Mouse (Mus musculus) forebrain, postnatal 0 days (tissue): Measurements from ENCODE around the gene Grik3. TPM values are rescaled to one million over a fixed set of nuclear protein-coding genes. Genes with fewer than 3 reads are reported as not detected.

Source experiments
- ATAC-seq: fragments of 200-750 bp; cut with Nextera tagmentation; 2 replicates; pipeline ENCODE4 v1.8.0; 2017; ENCODE audit warnings: mild to moderate bottlenecking, moderate library complexity
- DNase-seq: peaks from one replicate; pipeline ENCODE4 v3.0.0-alpha.2; 2015
- H3K27ac ChIP-seq: fragments of 300-500 bp; sonication (generic); 2 replicates; pipeline ENCODE4 v1.5.1; 2014; ENCODE audit warnings: low read depth, mild to moderate bottlenecking, antibody characterized with exemption, low read length, moderate library complexity, mixed read lengths
- H3K27me3 ChIP-seq: fragments of 300-500 bp; sonication (generic); 2 replicates; pipeline ENCODE4 v1.6.1; 2014; ENCODE audit warnings: mild to moderate bottlenecking, low read length, mixed read lengths; ENCODE audit not compliant: insufficient read depth
- H3K36me3 ChIP-seq: fragments of 300-500 bp; sonication (generic); 2 replicates; pipeline ENCODE4 v1.6.1; 2014; ENCODE audit warnings: mild to moderate bottlenecking, moderate library complexity; ENCODE audit not compliant: insufficient read depth
- H3K4me1 ChIP-seq: fragments of 300-500 bp; sonication (generic); 2 replicates; pipeline ENCODE4 v1.6.1; 2014; ENCODE audit warnings: antibody characterized with exemption; ENCODE audit not compliant: insufficient read depth
- H3K4me2 ChIP-seq: fragments of 300-500 bp; sonication (generic); 2 replicates; pipeline ENCODE4 v1.6.1; 2014; ENCODE audit warnings: low read depth, mild to moderate bottlenecking, moderate library complexity
- H3K4me3 ChIP-seq: fragments of 300-500 bp; sonication (generic); 2 replicates; pipeline ENCODE4 v1.5.1; 2014; ENCODE audit warnings: low read depth, low read length, mixed read lengths
- H3K9ac ChIP-seq: fragments of 300-500 bp; sonication (generic); 2 replicates; pipeline ENCODE4 v1.6.1; 2014; ENCODE audit warnings: mild to moderate bottlenecking
- H3K9me3 ChIP-seq: fragments of 300-500 bp; sonication (generic); 2 replicates; pipeline ENCODE4 v1.6.1; 2016; ENCODE audit warnings: low read length
- CTCF ChIP-seq: sonication (generic); IDR thresholded peaks from 2 replicates; pipeline ENCODE4 v1.5.1; 2016; ENCODE audit warnings: antibody characterized with exemption, control low read depth, low read depth
- WGBS: fragments of 180-500 bp; shearing (Covaris S2); extraction: QIAGEN DNeasy Blood & Tissue Kit; methylation state at CpG from one replicate; pipeline ENCODE4 v1.1.7; 2014; 5-methylcytosine and 5-hydroxymethylcytosine counted together
- polyA plus RNA-seq: library from polyadenylated mRNA; unstranded; fragments of >200 nt; fragmentation: Nextera tagmentation; extraction: Ambion mirVana; gene quantifications from 2 replicates; pipeline ENCODE4 v1.2.1, GENCODE M21; 2015
- total RNA-seq: library from RNA; depleted of rRNA; stranded (reverse); fragments of >200 nt; gene quantifications from 2 replicates; pipeline ENCODE4 v1.2.3, GENCODE M21; 2014

Gene Grik3
- total and polyA plus RNA-seq, 2 experiments from 2014 or later, result 4.3 to 23.1 TPM

DNA sequence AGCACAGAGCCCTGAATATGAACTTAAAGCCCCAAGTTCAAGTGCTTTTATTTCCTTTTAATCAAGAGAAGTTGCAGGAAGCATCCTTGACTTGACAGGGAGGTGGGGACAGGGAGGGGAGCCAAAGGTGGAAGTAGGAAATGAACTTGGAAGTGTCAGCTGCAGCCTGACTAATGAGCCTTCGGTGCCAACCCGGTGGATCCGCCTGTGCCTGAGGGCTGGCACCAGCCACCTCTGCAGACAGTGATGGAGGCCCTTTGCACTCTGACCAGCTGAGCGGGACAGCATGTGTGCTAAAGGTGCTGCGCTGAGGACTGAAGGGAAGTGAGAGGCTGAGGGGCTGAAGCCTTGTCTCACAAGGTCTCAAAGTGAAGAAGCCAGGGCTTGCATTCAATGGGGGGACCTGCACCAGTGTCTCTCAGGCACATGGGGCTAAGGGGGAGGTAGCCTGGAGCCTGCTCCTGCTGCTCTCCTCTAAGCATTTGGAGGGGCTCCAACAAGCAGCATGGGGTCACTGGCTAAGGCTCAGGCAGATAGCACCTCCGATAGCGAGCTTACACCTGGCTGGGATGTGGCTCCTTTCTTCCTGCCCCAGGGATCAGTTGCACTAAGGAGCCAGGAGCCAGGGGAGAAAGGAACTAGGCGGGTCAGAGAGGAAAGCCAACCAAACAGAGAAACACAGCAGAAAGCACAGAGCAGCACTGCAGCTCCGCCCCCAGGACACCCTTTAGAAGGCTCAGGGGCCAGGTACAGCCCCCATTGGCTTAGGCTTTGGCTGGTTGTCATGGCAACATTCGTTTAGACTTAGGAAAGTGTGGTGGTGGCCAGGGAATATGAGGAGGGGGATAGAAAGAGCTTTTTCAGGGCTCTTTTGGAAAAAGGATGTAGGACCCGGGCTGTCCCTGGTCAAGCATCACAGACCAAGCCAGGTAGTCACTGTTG is 33.1 kb upstream of the Grik3 start:
- ATAC-seq, result peak; percentile 56; the same call in 1 of the 2 replicates
- no peak for TF ChIP-seq CTCF

DNA sequence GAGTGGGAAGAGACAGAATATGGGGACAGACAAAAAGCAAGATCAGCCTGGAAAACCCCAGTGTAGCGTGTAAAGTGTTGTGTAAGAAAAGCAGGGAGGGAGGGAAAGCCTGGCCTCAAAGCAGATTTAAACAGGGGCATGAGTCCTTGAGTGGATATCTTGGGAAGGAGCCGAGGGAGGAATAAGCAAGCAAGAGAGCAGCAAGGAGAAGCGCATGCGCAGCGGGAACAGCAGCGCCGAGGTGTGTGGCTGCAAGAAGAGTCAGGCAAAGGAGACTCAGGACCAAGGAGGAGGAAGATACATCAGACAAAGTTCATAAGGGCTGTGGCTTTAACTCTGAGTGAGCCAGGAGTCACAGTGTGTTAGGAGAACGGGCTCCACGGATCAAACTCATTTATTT is 30.7 kb upstream of the Grik3 start:
- Histone ChIP-seq H3K9ac (no peak overlapping the region), H3K9me3 (no peaks in the 10 kb centered on the region), H3K4me2 (no peak overlapping the region), H3K27me3 (no peaks in the 10 kb centered on the region), H3K4me3 (no peak overlapping the region), H3K27ac (no peak overlapping the region), H3K4me1 (peaks cover 11% of the 10 kb centered on the region; the same call in 1 of the 2 replicates), H3K36me3 (no peaks in the 10 kb centered on the region)
- 70% methylated on average over 9 of the region's 9 CpGs for WGBS
- DNase-seq (no peak), ATAC-seq (no peak)
- TF ChIP-seq CTCF, result no peak

More for the DNA sequence above, 33.1 kb upstream of the Grik3 start:
- 22% methylated on average over 11 of the region's 11 CpGs for WGBS
- no peaks in the 10 kb centered on the region; the same call in 1 of the 2 replicates for H3K27me3 ChIP-seq
- H3K4me3 ChIP-seq, result no peak overlapping the region
- H3K4me2 ChIP-seq, result no peak overlapping the region
- H3K36me3 ChIP-seq, result no peaks in the 10 kb centered on the region
- no peak overlapping the region for H3K9ac ChIP-seq
- H3K9me3 ChIP-seq, result no peaks in the 10 kb centered on the region
- peak; percentile 58 for DNase-seq
- peaks cover 11% of the 10 kb centered on the region; the same call in 1 of the 2 replicates for H3K4me1 ChIP-seq
- no peak overlapping the region for H3K27ac ChIP-seq

DNA sequence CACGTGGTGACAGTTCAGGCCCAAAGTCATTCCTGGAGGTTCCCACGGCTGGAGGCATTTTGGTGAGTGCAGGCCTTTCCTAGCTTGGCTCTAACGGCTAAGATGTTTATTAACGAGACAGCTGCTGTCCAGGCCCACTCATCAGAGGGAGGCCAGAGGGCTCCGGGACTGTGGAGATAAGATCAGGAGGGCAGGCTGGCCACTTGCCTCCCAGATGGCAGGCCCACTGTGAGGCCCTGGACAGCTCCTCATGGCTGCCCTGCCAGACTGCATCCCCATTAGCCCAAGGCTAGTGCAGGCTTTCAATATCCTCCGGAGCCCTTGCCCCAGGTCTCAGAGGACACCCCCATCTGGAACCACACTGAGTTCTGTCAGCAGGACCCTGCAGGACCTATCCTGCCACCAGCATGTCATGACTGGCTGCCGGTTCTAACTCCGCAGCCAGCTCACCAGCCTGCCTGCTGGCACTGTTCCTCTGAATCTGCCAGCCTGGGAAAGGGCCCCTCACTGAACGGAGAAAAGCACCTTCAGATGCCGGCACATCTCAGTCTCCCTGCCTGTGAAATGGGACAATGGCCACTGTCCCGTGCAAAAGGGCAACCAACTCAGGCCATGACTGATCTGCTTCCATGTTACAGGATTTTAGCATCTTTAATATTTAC is 20.7 kb upstream of the Grik3 start:
- Histone ChIP-seq H3K36me3 (no peaks in the 10 kb centered on the region), H3K27ac (no peak overlapping the region), H3K9me3 (no peaks in the 10 kb centered on the region), H3K9ac (no peak overlapping the region), H3K4me2 (no peak overlapping the region), H3K4me1 (no peaks in the 10 kb centered on the region), H3K27me3 (no peaks in the 10 kb centered on the region), H3K4me3 (no peak overlapping the region)
- no peak for DNase-seq
- ATAC-seq, result no peak
- WGBS, result 45% methylated on average over 11 of the region's 11 CpGs
- TF ChIP-seq CTCF, result no peak

DNA sequence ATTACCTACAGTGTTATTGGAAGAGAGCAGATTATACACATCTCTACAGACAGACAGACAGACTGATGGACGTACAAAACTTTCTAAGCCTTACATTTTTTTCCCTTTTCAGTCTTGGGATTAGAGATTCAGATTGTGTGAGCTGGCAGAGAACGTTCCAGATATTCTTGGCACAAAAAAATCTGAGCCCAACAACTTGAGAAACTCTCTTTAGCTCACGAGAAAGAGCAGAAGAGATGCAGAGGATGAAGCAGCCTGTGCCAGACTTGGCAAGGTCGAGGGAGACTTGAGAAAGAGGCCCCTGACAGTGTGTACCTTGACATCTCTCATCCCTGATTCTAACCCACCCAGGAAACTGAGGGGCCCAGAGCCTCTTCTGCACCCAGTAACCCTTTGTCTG is 15.6 kb upstream of the Grik3 start:
- 57% methylated on average over 4 of the region's 4 CpGs for whole genome bisulfite sequencing
- DNase-seq (no peak), ATAC-seq (no peak)
- Histone ChIP-seq H3K27ac (no peak overlapping the region), H3K9me3 (no peaks in the 10 kb centered on the region), H3K4me1 (peaks cover 10% of the 10 kb centered on the region; the same call in 1 of the 2 replicates), H3K27me3 (no peaks in the 10 kb centered on the region), H3K36me3 (no peaks in the 10 kb centered on the region), H3K9ac (no peak overlapping the region), H3K4me3 (no peak overlapping the region), H3K4me2 (no peak overlapping the region)
- TF ChIP-seq CTCF, result no peak

DNA sequence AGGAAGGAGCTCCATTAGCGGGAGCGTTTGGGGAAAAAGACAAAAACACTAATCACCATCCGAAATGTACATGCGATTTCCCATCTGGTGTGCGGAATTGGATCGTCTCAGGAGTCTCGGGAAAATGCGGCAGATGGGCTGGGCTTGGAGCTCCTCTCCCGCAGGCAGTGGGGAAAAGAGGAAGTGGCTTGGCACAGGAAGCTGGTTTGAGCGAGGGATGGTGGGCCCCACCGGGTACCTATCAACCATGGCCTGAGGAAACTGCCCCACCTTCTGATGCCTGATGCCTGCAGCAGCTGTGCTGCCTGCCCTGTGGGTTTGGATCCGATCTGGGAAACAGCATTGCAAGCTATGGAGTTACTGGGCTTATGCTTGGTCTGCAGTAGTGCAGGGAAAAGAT is 12.4 kb upstream of the Grik3 start:
- peaks cover 10% of the 10 kb centered on the region; the same call in 1 of the 2 replicates for H3K4me1 ChIP-seq
- DNase-seq, result peak; percentile 85
- H3K9ac ChIP-seq, result no peak overlapping the region
- TF ChIP-seq CTCF, result 0 out of 2 replicates have a peak, but pooled peaks have one; percentile 20
- H3K27ac ChIP-seq, result no peak overlapping the region
- 20% methylated on average over 12 of the region's 12 CpGs for WGBS
- ATAC-seq, result peak; percentile 67
- H3K4me2 ChIP-seq, result peak overlapping the region; percentile 23; the same call in 1 of the 2 replicates
- H3K27me3 ChIP-seq, result peaks cover 9% of the 10 kb centered on the region; the same call in 1 of the 2 replicates
- H3K4me3 ChIP-seq, result no peak overlapping the region
- H3K36me3 ChIP-seq, result no peaks in the 10 kb centered on the region
- H3K9me3 ChIP-seq, result no peaks in the 10 kb centered on the region

DNA sequence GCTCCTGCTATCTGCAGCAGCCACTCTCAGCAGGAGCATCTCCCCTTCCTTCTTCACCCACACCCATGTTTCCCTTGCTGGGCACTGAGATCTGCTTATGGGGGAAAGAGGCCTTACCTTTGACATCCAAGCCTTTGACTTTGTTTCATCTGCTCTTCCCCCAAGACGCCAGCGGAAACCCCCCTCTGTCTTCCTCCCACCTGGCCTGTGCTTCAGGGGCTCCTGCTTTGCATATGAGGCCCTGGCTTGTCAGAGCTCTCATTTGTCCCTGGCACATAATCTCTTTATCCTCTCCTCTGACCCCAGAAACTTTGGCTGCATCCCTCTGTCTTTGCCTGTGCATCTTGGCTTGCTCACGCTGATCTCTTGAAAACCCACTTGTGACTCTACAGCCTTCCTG is 9.2 kb upstream of the Grik3 start:
- H3K4me2 ChIP-seq, result no peak overlapping the region
- ATAC-seq, result no peak
- H3K4me3 ChIP-seq, result no peak overlapping the region
- no peak for TF ChIP-seq CTCF
- H3K27me3 ChIP-seq, result peaks cover 30% of the 10 kb centered on the region
- peaks cover 13% of the 10 kb centered on the region; the same call in 1 of the 2 replicates for H3K4me1 ChIP-seq
- no peak for DNase-seq
- H3K27ac ChIP-seq, result no peak overlapping the region
- no peak overlapping the region for H3K9ac ChIP-seq
- no peaks in the 10 kb centered on the region for H3K36me3 ChIP-seq
- H3K9me3 ChIP-seq, result no peaks in the 10 kb centered on the region
- 29% methylated on average over 3 of the region's 3 CpGs for WGBS
